In genomic region chr15:29223667-29224066, GRCm38 (mm10) we compare ENCODE assay signal across 18 mouse cellular contexts.
DNase-seq lines count a peak whose midpoint lies in the region; ATAC-seq lines count a peak whose summit lies in the region.
"Had no signal": no experiment of that assay in that cellular context is flagged by ENCODE, and none has a peak within 500 bp of the region (broad histone marks: within the 10 kb centered on the region; RNA-seq: fewer than 3 reads in every experiment).

No protein-coding gene starts in this region.

- H3K27ac ChIP-seq in hindbrain, embryonic 16.5 days (ENCODE audit: low read depth, low read length), result no peak overlapping the region
- no peak overlapping the region for H3K27ac ChIP-seq in hindbrain, embryonic 10.5 days
- no peak overlapping the region for H3K27ac ChIP-seq in intestine, embryonic 15.5 days
- H3K27ac ChIP-seq: embryonic facial prominence, embryonic 13.5 days; hindbrain, embryonic 15.5 days; liver, embryonic 12.5 days; lung, embryonic 15.5 days; midbrain, embryonic 15.5 days had no signal

- WGBS in hindbrain, embryonic 16.5 days, result 43% methylated on average over 3 of the region's 3 CpGs
- 63% methylated on average over 3 of the region's 3 CpGs for WGBS in hindbrain, embryonic 10.5 days
- WGBS in intestine, embryonic 15.5 days, result 78% methylated on average over 3 of the region's 3 CpGs

- H3K27me3 ChIP-seq in hindbrain, embryonic 16.5 days (replicated peaks; ENCODE audit: control insufficient read depth, insufficient read depth, low read length), result no peaks in the 10 kb centered on the region
- H3K27me3 ChIP-seq in hindbrain, embryonic 10.5 days (ENCODE audit: insufficient read depth, poor library complexity, severe bottlenecking), result no peaks in the 10 kb centered on the region
- H3K27me3 ChIP-seq in intestine, embryonic 15.5 days (replicated peaks), result no peaks in the 10 kb centered on the region
- H3K27me3 ChIP-seq: CH12.LX; embryonic facial prominence, embryonic 13.5 days; hindbrain, embryonic 15.5 days; liver, embryonic 12.5 days; lung, embryonic 15.5 days; midbrain, embryonic 15.5 days had no signal

- ATAC-seq in hindbrain, embryonic 16.5 days, result peak; percentile 54; the same call in 1 of the 2 replicates
- no peak for ATAC-seq in intestine, embryonic 15.5 days
- ATAC-seq: forebrain, postnatal 0 days; liver, embryonic 12.5 days; midbrain, embryonic 15.5 days had no signal

- H3K9ac ChIP-seq in hindbrain, embryonic 16.5 days (ENCODE audit: low read depth, low read length), result no peak overlapping the region
- H3K9ac ChIP-seq in intestine, embryonic 15.5 days, result no peak overlapping the region
- H3K9ac ChIP-seq: embryonic facial prominence, embryonic 13.5 days; forebrain, postnatal 0 days; hindbrain, embryonic 15.5 days; liver, embryonic 12.5 days; lung, embryonic 15.5 days; midbrain, embryonic 15.5 days had no signal

- H3K9me3 ChIP-seq in hindbrain, embryonic 16.5 days (ENCODE audit: control insufficient read depth, low read length), result no peaks in the 10 kb centered on the region
- no peaks in the 10 kb centered on the region for H3K9me3 ChIP-seq in hindbrain, embryonic 10.5 days
- H3K9me3 ChIP-seq in intestine, embryonic 15.5 days, result no peaks in the 10 kb centered on the region
- H3K9me3 ChIP-seq: embryonic facial prominence, embryonic 13.5 days; hindbrain, embryonic 15.5 days; liver, embryonic 12.5 days; lung, embryonic 15.5 days; midbrain, embryonic 15.5 days had no signal

- no peak overlapping the region for H3K4me3 ChIP-seq in hindbrain, embryonic 16.5 days (ENCODE audit: low read length)
- no peak overlapping the region for H3K4me3 ChIP-seq in hindbrain, embryonic 10.5 days
- H3K4me3 ChIP-seq in intestine, embryonic 15.5 days (replicated peaks), result no peak overlapping the region
- H3K4me3 ChIP-seq: embryonic facial prominence, embryonic 13.5 days; hindbrain, embryonic 15.5 days; liver, embryonic 12.5 days; lung, embryonic 15.5 days; midbrain, embryonic 15.5 days had no signal

- H3K36me3 ChIP-seq in hindbrain, embryonic 16.5 days (ENCODE audit: control insufficient read depth, insufficient read depth, low read length), result no peaks in the 10 kb centered on the region
- no peaks in the 10 kb centered on the region for H3K36me3 ChIP-seq in hindbrain, embryonic 10.5 days
- H3K36me3 ChIP-seq in intestine, embryonic 15.5 days, result no peaks in the 10 kb centered on the region
- H3K36me3 ChIP-seq: embryonic facial prominence, embryonic 13.5 days; hindbrain, embryonic 15.5 days; liver, embryonic 12.5 days; lung, embryonic 15.5 days; midbrain, embryonic 15.5 days had no signal

- H3K4me1 ChIP-seq in hindbrain, embryonic 16.5 days (ENCODE audit: control insufficient read depth, insufficient read depth, low read depth, low read length), result no peaks in the 10 kb centered on the region
- H3K4me1 ChIP-seq in hindbrain, embryonic 10.5 days (replicated peaks), result no peaks in the 10 kb centered on the region
- no peaks in the 10 kb centered on the region for H3K4me1 ChIP-seq in intestine, embryonic 15.5 days (replicated peaks)
- H3K4me1 ChIP-seq: embryonic facial prominence, embryonic 13.5 days; hindbrain, embryonic 15.5 days; liver, embryonic 12.5 days; lung, embryonic 15.5 days; midbrain, embryonic 15.5 days had no signal

- DNase-seq in hindbrain, embryonic 10.5 days (ENCODE audit: low spot score), result no peak
- peak; percentile 8 to 12 for DNase-seq in right cerebral cortex, adult 2 months (ENCODE audit: low spot score in 2 of 2)
- no peak for DNase-seq in right cerebral cortex, postnatal 10 days (ENCODE audit: low spot score in 2 of 2)
- peak; percentile 92 for DNase-seq in cerebellum, adult 9-11 months
- no peak for DNase-seq in adrenal gland, postnatal 25 days
- no peak for DNase-seq in lung, postnatal 14 days
- DNase-seq: adrenal gland, adult 2 months; forebrain, postnatal 0 days; gastrocnemius, postnatal 25 days; kidney, adult 18-20 months had no signal

- H3K4me2 ChIP-seq in hindbrain, embryonic 16.5 days (ENCODE audit: low read length), result no peak overlapping the region
- no peak overlapping the region for H3K4me2 ChIP-seq in intestine, embryonic 15.5 days (replicated peaks)
- H3K4me2 ChIP-seq: embryonic facial prominence, embryonic 13.5 days; hindbrain, embryonic 15.5 days; liver, embryonic 12.5 days; lung, embryonic 15.5 days; midbrain, embryonic 15.5 days had no signal

Comparison
In these comparisons a context has a peak if more than half of its experiments do, and no peak if none do; other contexts are left out.
1. DNase-seq: peak in right cerebral cortex, adult 2 months (2 of 2) and cerebellum, adult 9-11 months (single experiment); none in hindbrain, embryonic 10.5 days (single experiment), right cerebral cortex, postnatal 10 days (0 of 2), adrenal gland, postnatal 25 days (single experiment) and lung, postnatal 14 days (single experiment).